Mouse (Mus musculus) heart, adult 2 months (tissue): ENCODE measurements around the gene Olfr1260. TPM values are rescaled to one million over a fixed set of nuclear protein-coding genes. Genes with fewer than 3 reads are reported as not detected.

Source experiments
- DNase-seq, 2 experiments: peaks; one replicate each; pipeline ENCODE4 v3.0.0; 2021
- H3K27ac ChIP-seq: fragments of 200-600 bp; 2 replicates; pipeline ENCODE4 v1.8.1; 2022
- H3K27me3 ChIP-seq: fragments of 200-500 bp; 2 replicates; pipeline ENCODE4 v1.6.1; 2012; ENCODE audit warnings: mild to moderate bottlenecking, low read length, inconsistent platforms, mixed read lengths; ENCODE audit not compliant: control insufficient read depth, insufficient read depth
- H3K36me3 ChIP-seq: fragments of 200-500 bp; 2 replicates; pipeline ENCODE4 v1.6.1; 2012; ENCODE audit warnings: low read length, inconsistent platforms; ENCODE audit not compliant: control insufficient read depth, insufficient read depth
- H3K4me1 ChIP-seq: fragments of 200-500 bp; 2 replicates; pipeline ENCODE4 v1.6.1; 2011; ENCODE audit warnings: low read length; ENCODE audit not compliant: control insufficient read depth, insufficient read depth
- H3K4me3 ChIP-seq: fragments of 200-600 bp; 2 replicates; pipeline ENCODE4 v1.8.1; 2022
- H3K79me2 ChIP-seq: fragments of 200-500 bp; replicated peaks from 2 replicates; pipeline ENCODE4 v1.6.1; 2012; ENCODE audit warnings: mild to moderate bottlenecking, inconsistent platforms, low read length, moderate library complexity, mixed read lengths; ENCODE audit not compliant: control insufficient read depth, insufficient read depth
- H3K9ac ChIP-seq: fragments of 200-500 bp; 2 replicates; pipeline ENCODE4 v1.6.1; 2012; ENCODE audit warnings: low read depth, mild to moderate bottlenecking, control low read depth, inconsistent platforms, low read length, mixed read lengths
- CTCF ChIP-seq: fragments of 200-600 bp; IDR thresholded peaks from 2 replicates; pipeline ENCODE4 v1.8.1; 2022; ENCODE audit warnings: antibody characterized with exemption, mild to moderate bottlenecking, moderate library complexity
- EP300 ChIP-seq: fragments of 200-500 bp; IDR thresholded peaks from 2 replicates; pipeline ENCODE4 v1.6.1; 2011; ENCODE audit warnings: low read depth, low read length, control low read depth; ENCODE audit not compliant: insufficient read depth
- POLR2A ChIP-seq: fragments of 200-500 bp; IDR thresholded peaks from 2 replicates; pipeline ENCODE4 v1.6.1; 2011; ENCODE audit warnings: mild to moderate bottlenecking, low read depth, low read length, control low read depth; ENCODE audit not compliant: insufficient read depth
- WGBS: fragments of 180-500 bp; shearing (Covaris S2); methylation state at CpG from one replicate; pipeline ENCODE4 v1.1.7; 2018; 5-methylcytosine and 5-hydroxymethylcytosine counted together
- intact Hi-C: fragments of 180-260 bp; cut with DNase I; formaldehyde crosslinking; loops from one replicate; pipeline ENCODE4 v1.15.1; 2025
- polyA plus RNA-seq: library from polyadenylated mRNA; depleted of rRNA; stranded (reverse); fragments of >200 nt; gene quantifications from 2 replicates; pipeline ENCODE4 v1.2.3, GENCODE M21; 2012; rRNA removed
- total RNA-seq, 2 experiments: library from RNA; stranded (reverse); gene quantifications; 2 replicates each; pipeline ENCODE4 v1.2.3; 2021

Gene Olfr1260
- total and polyA plus RNA-seq, 3 experiments, result not detected

DNA sequence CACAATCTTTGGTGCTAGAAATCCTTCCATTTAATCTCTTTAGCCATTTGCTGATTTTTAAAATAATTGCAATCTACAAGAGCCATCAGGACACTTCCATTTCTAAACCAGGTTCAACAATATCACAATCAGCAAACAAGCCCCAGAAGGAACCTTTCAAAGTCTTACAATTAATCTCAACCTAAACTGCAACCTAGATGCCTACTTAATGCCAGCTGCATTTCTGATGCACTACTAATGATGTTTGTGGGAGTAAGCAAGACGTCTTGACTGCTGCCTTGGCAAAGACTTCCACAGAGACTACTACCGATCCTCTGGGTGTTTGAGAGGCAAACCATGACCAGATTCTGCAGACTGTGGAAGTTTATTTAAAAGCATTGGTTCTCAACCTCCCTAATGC lies 37.7 kb downstream of the Olfr1260 start, which contains the start of gene Olfr1263:
Gene Olfr1263 (plus strand): TSS at position 301 of the 400 bp plus-strand sequence.
- Histone ChIP-seq H3K79me2 (no peaks in the 10 kb centered on the region), H3K27ac (no peak within 1 kb of the TSS), H3K36me3 (no peaks in the 10 kb centered on the region), H3K27me3 (no peaks in the 10 kb centered on the region), H3K4me1 (no peaks in the 10 kb centered on the region), H3K9ac (no peak within 1 kb of the TSS), H3K4me3 (no peak within 1 kb of the TSS)
- WGBS, result 84% methylated on average over 2 of the region's 2 CpGs
- no peak for DNase-seq
- intact Hi-C loops, result no loop called here
- no peak for TF ChIP-seq EP300
- TF ChIP-seq CTCF, result no peak
- no peak for TF ChIP-seq POLR2A

DNA sequence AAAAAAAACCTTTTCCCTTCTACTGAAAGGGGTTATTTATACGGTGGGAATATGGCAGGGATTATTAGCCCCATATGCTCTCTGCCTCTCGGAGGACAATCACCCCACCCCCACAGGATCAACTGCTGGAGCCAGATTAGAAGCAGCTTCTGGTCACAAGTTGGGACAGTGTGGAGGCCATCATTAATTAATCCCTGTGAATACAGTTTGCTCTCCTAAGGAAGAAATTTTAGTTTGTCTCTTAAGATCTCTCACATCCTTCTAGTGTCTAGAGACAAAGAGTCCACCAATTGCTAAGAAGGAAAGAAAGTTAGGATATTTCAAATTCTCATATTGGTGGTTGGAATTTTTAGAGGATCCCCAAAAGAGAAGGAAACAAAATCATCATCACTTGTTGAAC lies 51.3 kb downstream of the Olfr1260 start, which contains the start of gene Olfr1264:
Gene Olfr1264 (minus strand): TSS at position 101 of the 400 bp plus-strand sequence.
- H3K4me3 ChIP-seq, result no peak within 1 kb of the TSS
- no peak within 1 kb of the TSS for H3K27ac ChIP-seq
- no peak within 1 kb of the TSS for H3K9ac ChIP-seq
- no peak for TF ChIP-seq CTCF
- no peak for TF ChIP-seq POLR2A
- TF ChIP-seq EP300, result no peak
- H3K36me3 ChIP-seq, result no peaks in the 10 kb centered on the region
- intact Hi-C loops, result no loop called here
- 69% methylated on average over 2 of the region's 2 CpGs for WGBS
- DNase-seq, result no peak
- no peaks in the 10 kb centered on the region for H3K4me1 ChIP-seq
- H3K27me3 ChIP-seq, result no peaks in the 10 kb centered on the region
- H3K79me2 ChIP-seq, result no peaks in the 10 kb centered on the region

Other genes starting within 250 kb of the Olfr1260 start
- gene Olfr1252, start 249.3 kb upstream of the Olfr1260 start, total RNA-seq, result not detected
- not detected in 2 replicates for gene Olfr1252, start 249.3 kb upstream of the Olfr1260 start, polyA plus RNA-seq
- gene Olfr1253, start 217.2 kb upstream of the Olfr1260 start, total RNA-seq, result not detected
- not detected in 2 replicates for gene Olfr1253, start 217.2 kb upstream of the Olfr1260 start, polyA plus RNA-seq
- gene Olfr1254, start 180.7 kb upstream of the Olfr1260 start, total RNA-seq, result not detected
- not detected in 2 replicates for gene Olfr1254, start 180.7 kb upstream of the Olfr1260 start, polyA plus RNA-seq
- not detected for gene Olfr1255, start 162.3 kb upstream of the Olfr1260 start, total RNA-seq
- not detected in 2 replicates for gene Olfr1255, start 162.3 kb upstream of the Olfr1260 start, polyA plus RNA-seq
- gene Olfr1256, start 132.8 kb upstream of the Olfr1260 start, total RNA-seq, result not detected
- not detected in 2 replicates for gene Olfr1256, start 132.8 kb upstream of the Olfr1260 start, polyA plus RNA-seq
- gene Olfr48, start 126.1 kb upstream of the Olfr1260 start, total RNA-seq, result not detected
- not detected in 2 replicates for gene Olfr48, start 126.1 kb upstream of the Olfr1260 start, polyA plus RNA-seq
- not detected for gene Olfr1257, start 95.9 kb upstream of the Olfr1260 start, total RNA-seq
- gene Olfr1257, start 95.9 kb upstream of the Olfr1260 start, polyA plus RNA-seq, result not detected in 2 replicates
- gene Olfr1258, start 47.0 kb upstream of the Olfr1260 start, total RNA-seq, result not detected
- gene Olfr1258, start 47.0 kb upstream of the Olfr1260 start, polyA plus RNA-seq, result not detected in 2 replicates
- gene Olfr1259, start 25.7 kb upstream of the Olfr1260 start, total RNA-seq, result not detected
- gene Olfr1259, start 25.7 kb upstream of the Olfr1260 start, polyA plus RNA-seq, result not detected in 2 replicates
- gene Olfr1261, start 16.9 kb downstream of the Olfr1260 start, total RNA-seq, result not detected
- not detected in 2 replicates for gene Olfr1261, start 16.9 kb downstream of the Olfr1260 start, polyA plus RNA-seq
- not detected for gene Olfr1262, start 25.8 kb downstream of the Olfr1260 start, total RNA-seq
- gene Olfr1262, start 25.8 kb downstream of the Olfr1260 start, polyA plus RNA-seq, result not detected in 2 replicates
- not detected for gene Olfr1263, start 37.8 kb downstream of the Olfr1260 start, total RNA-seq
- gene Olfr1263, start 37.8 kb downstream of the Olfr1260 start, polyA plus RNA-seq, result not detected in 2 replicates
- gene Olfr1264, start 51.2 kb downstream of the Olfr1260 start, total RNA-seq, result not detected
- gene Olfr1264, start 51.2 kb downstream of the Olfr1260 start, polyA plus RNA-seq, result not detected in 2 replicates
- gene Olfr1265, start 61.0 kb downstream of the Olfr1260 start, total RNA-seq, result not detected
- not detected in 2 replicates for gene Olfr1265, start 61.0 kb downstream of the Olfr1260 start, polyA plus RNA-seq
- not detected for gene Olfr140, start 89.3 kb downstream of the Olfr1260 start, total RNA-seq
- gene Olfr140, start 89.3 kb downstream of the Olfr1260 start, polyA plus RNA-seq, result not detected in 2 replicates
- gene Olfr1269, start 147.1 kb downstream of the Olfr1260 start, total RNA-seq, result not detected
- not detected in 2 replicates for gene Olfr1269, start 147.1 kb downstream of the Olfr1260 start, polyA plus RNA-seq
- gene Olfr32, start 168.0 kb downstream of the Olfr1260 start, total RNA-seq, result not detected
- not detected in 2 replicates for gene Olfr32, start 168.0 kb downstream of the Olfr1260 start, polyA plus RNA-seq
- gene Olfr1270, start 178.8 kb downstream of the Olfr1260 start, total RNA-seq, result not detected
- gene Olfr1270, start 178.8 kb downstream of the Olfr1260 start, polyA plus RNA-seq, result not detected in 2 replicates